Mouse (Mus musculus) hindbrain, embryonic 16.5 days (tissue): ENCODE measurements around the gene Iqcf1. TPM values are rescaled to one million over a fixed set of nuclear protein-coding genes. Genes with fewer than 3 reads are reported as not detected.

Experiments
- ATAC-seq: fragments of 200-750 bp; cut with Nextera tagmentation; 2 replicates; pipeline ENCODE4 v1.8.0; 2017; ENCODE audit warnings: moderate TSS enrichment, moderate library complexity
- H3K27ac ChIP-seq: fragments of 300-500 bp; sonication (generic); 2 replicates; pipeline ENCODE4 v1.5.1; 2014; ENCODE audit warnings: low read depth, mild to moderate bottlenecking, control low read depth, low read length, moderate library complexity
- H3K27me3 ChIP-seq: fragments of 300-500 bp; sonication (generic); replicated peaks from 2 replicates; pipeline ENCODE4 v1.6.1; 2014; ENCODE audit warnings: low read length; ENCODE audit not compliant: control insufficient read depth, insufficient read depth
- H3K36me3 ChIP-seq: fragments of 300-500 bp; sonication (generic); 2 replicates; pipeline ENCODE4 v1.6.1; 2014; ENCODE audit warnings: mild to moderate bottlenecking, low read length, moderate library complexity, mixed read lengths; ENCODE audit not compliant: control insufficient read depth, insufficient read depth
- H3K4me1 ChIP-seq: fragments of 300-500 bp; sonication (generic); 2 replicates; pipeline ENCODE4 v1.6.1; 2014; ENCODE audit warnings: low read depth, low read length; ENCODE audit not compliant: control insufficient read depth, insufficient read depth
- H3K4me2 ChIP-seq: fragments of 300-500 bp; sonication (generic); 2 replicates; pipeline ENCODE4 v1.6.1; 2014; ENCODE audit warnings: mild to moderate bottlenecking, low read length, control low read depth, moderate library complexity
- H3K4me3 ChIP-seq: fragments of 300-500 bp; sonication (generic); 2 replicates; pipeline ENCODE4 v1.5.1; 2014; ENCODE audit warnings: mild to moderate bottlenecking, low read length, control low read depth, moderate library complexity
- H3K9ac ChIP-seq: fragments of 300-500 bp; sonication (generic); 2 replicates; pipeline ENCODE4 v1.6.1; 2014; ENCODE audit warnings: low read depth, mild to moderate bottlenecking, control low read depth, low read length, moderate library complexity
- H3K9me3 ChIP-seq: fragments of 300-500 bp; sonication (generic); 2 replicates; pipeline ENCODE4 v1.6.1; 2014; ENCODE audit warnings: mild to moderate bottlenecking, low read length, moderate library complexity; ENCODE audit not compliant: control insufficient read depth
- WGBS: fragments of 180-500 bp; shearing (Covaris S2); extraction: QIAGEN DNeasy Blood & Tissue Kit; methylation state at CpG from one replicate; pipeline ENCODE4 v1.1.7; 2014; 5-methylcytosine and 5-hydroxymethylcytosine counted together
- polyA plus RNA-seq: library from polyadenylated mRNA; unstranded; fragments of >200 nt; fragmentation: Nextera tagmentation; extraction: Ambion mirVana; gene quantifications from 2 replicates; pipeline ENCODE4 v1.2.1, GENCODE M21; 2015

Iqcf1 gene
- polyA plus RNA-seq = not detected in 2 replicates

GRCm38 (mm10) chr9:106499667-106500066 lies at the start of gene Iqcf1:
TSS of gene Iqcf1 (plus strand) at chr9:106499967.
- H3K27me3 ChIP-seq = no peaks in the 10 kb centered on the region
- no peak within 1 kb of the TSS for H3K27ac ChIP-seq
- H3K9me3 ChIP-seq = no peaks in the 10 kb centered on the region
- H3K4me2 ChIP-seq = no peak within 1 kb of the TSS
- no peak within 1 kb of the TSS for H3K4me3 ChIP-seq
- no peaks in the 10 kb centered on the region for H3K36me3 ChIP-seq
- H3K4me1 ChIP-seq = no peaks in the 10 kb centered on the region
- ATAC-seq = no peak
- 97% methylated on average over 6 of the region's 6 CpGs for WGBS
- no peak within 1 kb of the TSS for H3K9ac ChIP-seq

- WGBS = 27% methylated on average over 9 of the region's 9 CpGs
- Histone ChIP-seq H3K4me2 (no peak overlapping the region), H3K4me1 (peaks cover 47% of the 10 kb centered on the region), H3K36me3 (no peaks in the 10 kb centered on the region), H3K27me3 (no peaks in the 10 kb centered on the region), H3K9ac (no peak overlapping the region), H3K4me3 (no peak overlapping the region), H3K9me3 (no peaks in the 10 kb centered on the region), H3K27ac (no peak overlapping the region)
- no peak for ATAC-seq
Measured at GRCm38 (mm10) chr9:106450661-106451060, 49.1 kb upstream of the Iqcf1 start.

DNA sequence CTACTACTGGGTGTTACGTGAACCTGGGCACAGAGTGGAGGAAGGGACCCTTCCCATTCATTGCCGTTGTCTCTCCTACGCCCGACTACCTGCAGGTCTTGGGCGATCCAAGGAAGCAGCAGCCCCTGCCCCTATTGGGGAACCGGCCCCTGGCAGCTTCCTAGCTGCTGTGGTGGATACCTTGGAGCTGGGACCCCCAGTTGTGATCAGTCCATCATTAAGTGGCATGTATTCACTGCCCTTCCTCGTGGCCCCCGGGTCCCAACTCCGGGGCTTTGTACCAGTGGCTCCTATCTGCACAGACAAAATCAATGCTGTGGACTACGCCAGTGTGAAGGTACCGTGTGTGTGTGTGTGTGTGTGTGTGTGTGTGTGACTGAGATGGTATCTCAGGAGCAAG lies 48.5 kb upstream of the Iqcf1 start:
- no peaks in the 10 kb centered on the region for H3K36me3 ChIP-seq
- WGBS = 79% methylated on average over 11 of the region's 11 CpGs
- no peaks in the 10 kb centered on the region for H3K9me3 ChIP-seq
- H3K4me3 ChIP-seq = no peak overlapping the region
- no peaks in the 10 kb centered on the region for H3K27me3 ChIP-seq
- ATAC-seq = no peak
- no peak overlapping the region for H3K9ac ChIP-seq
- H3K27ac ChIP-seq = no peak overlapping the region
- no peak overlapping the region for H3K4me2 ChIP-seq
- peaks cover 48% of the 10 kb centered on the region for H3K4me1 ChIP-seq

GRCm38 (mm10) chr9:106451899-106452298 lies 47.9 kb upstream of the Iqcf1 start:
- Histone ChIP-seq H3K27ac (no peak overlapping the region), H3K4me1 (peaks cover 48% of the 10 kb centered on the region), H3K4me2 (no peak overlapping the region), H3K27me3 (no peaks in the 10 kb centered on the region), H3K9me3 (no peaks in the 10 kb centered on the region), H3K4me3 (no peak overlapping the region), H3K36me3 (no peaks in the 10 kb centered on the region), H3K9ac (peak overlapping the region; percentile 0; the same call in 1 of the 2 replicates)
- 58% methylated on average over 2 of the region's 2 CpGs for WGBS
- ATAC-seq = no peak

DNA sequence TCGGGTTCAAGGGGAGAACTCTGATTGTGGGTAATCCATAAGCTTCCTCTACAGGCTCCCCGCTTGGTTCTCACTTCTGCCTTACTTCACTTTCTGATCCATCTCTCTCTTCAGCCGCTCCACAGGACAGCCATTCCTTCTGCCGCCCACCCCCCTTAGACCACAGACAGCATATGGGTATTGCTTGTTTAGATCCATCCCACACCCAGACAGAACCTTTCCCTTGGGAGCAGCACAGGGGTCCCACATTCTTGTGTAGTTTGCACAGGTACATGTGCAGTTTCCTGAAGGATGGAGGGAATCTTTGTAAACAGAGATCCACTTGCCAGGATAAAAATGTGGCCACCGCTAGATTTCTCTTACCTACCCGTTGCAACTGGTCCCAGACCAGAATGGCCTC lies 47.4 kb upstream of the Iqcf1 start:
- Histone ChIP-seq H3K9ac (peak overlapping the region; percentile 93; the same call in 1 of the 2 replicates), H3K27ac (peak overlapping the region; percentile 12; the same call in 1 of the 2 replicates), H3K9me3 (no peaks in the 10 kb centered on the region), H3K4me2 (peak overlapping the region; percentile 62), H3K36me3 (no peaks in the 10 kb centered on the region), H3K4me1 (peaks cover 50% of the 10 kb centered on the region), H3K27me3 (no peaks in the 10 kb centered on the region), H3K4me3 (peak overlapping the region; percentile 73)
- ATAC-seq = no peak
- 25% methylated on average over 6 of the region's 6 CpGs for WGBS

DNA sequence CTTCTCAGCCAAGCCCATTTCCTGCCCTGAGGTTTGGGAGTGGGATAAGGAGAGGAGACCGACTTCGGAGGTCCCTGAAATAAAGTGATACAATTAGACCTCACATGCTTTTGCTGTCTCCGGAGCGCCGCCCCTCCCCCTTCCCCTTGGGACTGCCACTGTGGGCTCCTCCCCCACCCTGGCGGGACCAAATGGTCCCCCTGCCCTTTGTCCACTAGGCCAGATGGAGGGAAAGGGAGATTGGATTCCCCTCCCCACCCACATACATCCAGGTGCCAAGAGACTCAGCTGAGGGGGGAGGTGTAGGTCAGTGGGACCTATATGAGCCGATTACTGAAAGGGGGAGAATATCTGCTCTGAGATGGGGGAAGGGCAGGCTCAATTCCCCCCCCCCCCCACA lies 46.9 kb upstream of the Iqcf1 start:
- Histone ChIP-seq H3K4me1 (peaks cover 53% of the 10 kb centered on the region), H3K4me2 (peak overlapping the region; percentile 62), H3K4me3 (peak overlapping the region; percentile 73), H3K36me3 (no peaks in the 10 kb centered on the region), H3K27ac (peak overlapping the region; percentile 92), H3K9ac (peak overlapping the region; percentile 93), H3K27me3 (no peaks in the 10 kb centered on the region), H3K9me3 (no peaks in the 10 kb centered on the region)
- 3% methylated on average over 7 of the region's 7 CpGs for WGBS
- ATAC-seq = peak; percentile 1; the same call in 1 of the 2 replicates

DNA sequence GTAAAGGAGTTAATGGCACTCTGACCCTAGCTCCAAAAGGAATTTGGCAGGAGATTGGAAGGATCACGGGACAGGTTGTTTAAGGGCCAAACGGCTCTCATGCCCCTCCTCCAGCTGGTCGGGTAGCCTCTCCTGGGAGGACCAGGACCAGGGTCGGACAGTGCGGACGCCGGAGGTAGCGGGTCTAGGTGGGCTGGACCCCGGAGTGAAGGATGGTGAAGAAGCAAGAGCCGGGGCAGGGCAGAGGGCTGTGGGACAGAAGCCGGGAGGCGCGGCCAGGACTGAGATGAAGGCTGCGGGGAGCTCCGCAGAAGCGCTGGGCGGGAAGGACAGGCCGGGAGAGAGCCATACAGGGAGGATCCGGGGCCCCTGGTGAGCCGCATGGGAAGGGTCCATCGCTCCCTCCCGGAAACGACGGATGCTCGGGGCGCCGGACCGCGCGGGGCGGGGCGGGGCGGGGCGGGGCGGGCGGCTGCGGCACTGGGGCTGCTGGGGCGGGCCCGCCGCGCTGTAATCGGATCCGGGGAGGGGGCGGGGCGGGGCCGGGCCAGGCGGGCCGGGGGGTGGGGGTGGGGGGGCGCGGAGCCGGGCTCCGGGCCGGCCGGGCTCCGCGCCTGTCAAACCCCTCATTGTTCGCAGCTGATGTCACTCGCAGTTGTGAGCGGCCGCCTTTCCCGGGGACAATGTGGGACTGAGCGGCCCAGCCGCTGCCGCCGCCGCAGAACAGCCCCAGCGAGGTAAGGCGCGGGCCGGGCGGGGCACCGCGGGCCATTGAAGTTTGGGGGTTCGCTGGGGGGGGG lies 46.3 kb upstream of the Iqcf1 start, which contains the start of gene Pcbp4:
TSS of gene Pcbp4 (plus strand) at position 21 of the 800 bp plus-strand sequence.
- H3K4me1 ChIP-seq = peaks cover 52% of the 10 kb centered on the region

GRCm38 (mm10) chr9:106454071-106454761 lies 45.6 kb upstream of the Iqcf1 start:
- Histone ChIP-seq H3K4me3 (peak overlapping the region; percentile 73), H3K27ac (peak overlapping the region; percentile 92), H3K27me3 (no peaks in the 10 kb centered on the region), H3K9ac (peak overlapping the region; percentile 93), H3K9me3 (no peaks in the 10 kb centered on the region), H3K4me2 (peak overlapping the region; percentile 62), H3K4me1 (peaks cover 49% of the 10 kb centered on the region), H3K36me3 (no peaks in the 10 kb centered on the region)
- 3% methylated on average over 13 of the region's 20 CpGs for WGBS
- peak; percentile 15 for ATAC-seq

More for the DNA sequence above, 46.3 kb upstream of the Iqcf1 start, which contains the start of gene Pcbp4:
- peak; percentile 63 for ATAC-seq
- Histone ChIP-seq H3K4me3 (peak within 1 kb of the TSS; percentile 73), H3K27ac (peak within 1 kb of the TSS; percentile 92), H3K4me2 (peak within 1 kb of the TSS; percentile 62), H3K9me3 (no peaks in the 10 kb centered on the region), H3K9ac (peak within 1 kb of the TSS; percentile 93), H3K27me3 (no peaks in the 10 kb centered on the region), H3K36me3 (no peaks in the 10 kb centered on the region)
- 0% methylated on average over 22 of the region's 74 CpGs for WGBS
